Mouse (Mus musculus): Measurements from ENCODE around the gene Sub1. TPM values are rescaled to one million over a fixed set of nuclear protein-coding genes. Genes with fewer than 3 reads are reported as not detected.

Sub1 gene
- polyA plus RNA-seq, 1 experiment from 2014 or later: 502 TPM

Other genes starting within 250 kb of the Sub1 start
- gene Npr3, start 89.7 kb downstream of the Sub1 start, polyA plus RNA-seq (2015; fragmentation: Nextera tagmentation; extraction: Ambion mirVana): 1.1 and 1.3 TPM in 2 replicates
- gene Zfr, start 120.8 kb upstream of the Sub1 start, polyA plus RNA-seq (2015; fragmentation: Nextera tagmentation; extraction: Ambion mirVana): 162 and 168 TPM in 2 replicates
- gene Mtmr12, start 208.0 kb upstream of the Sub1 start, polyA plus RNA-seq (2015; fragmentation: Nextera tagmentation; extraction: Ambion mirVana): 7.1 and 9.1 TPM in 2 replicates